Mouse (Mus musculus): ENCODE data around the gene Rgl1.

DNA sequence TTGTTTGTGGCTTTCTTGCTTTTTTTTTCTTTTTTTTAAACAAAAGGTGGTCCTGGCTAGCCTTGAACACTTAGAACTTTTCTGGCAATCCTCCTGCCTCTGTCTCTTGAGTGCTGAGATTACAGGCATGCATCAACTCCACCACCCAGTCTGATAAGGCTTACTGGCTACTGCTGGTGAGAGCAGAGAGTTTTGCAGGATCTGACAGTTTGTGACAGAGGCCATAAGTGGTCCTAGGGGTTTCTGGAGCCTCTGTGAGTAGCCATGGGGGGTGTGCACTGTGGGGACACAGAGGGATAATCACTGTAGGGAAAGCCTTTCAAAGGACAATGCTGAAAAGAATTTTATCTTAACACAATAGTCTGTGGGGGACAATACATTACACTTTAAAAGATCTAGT, 140.5 kb downstream of the Rgl1 start:
- TF ChIP-seq CTCF (IDR thresholded peaks at IDR 0.05): no peak
- TF ChIP-seq EP300 (IDR thresholded peaks at IDR 0.05): no peak
